Mouse (Mus musculus): Measurements from ENCODE around the gene Scgb2b27. TPM values are rescaled to one million over a fixed set of nuclear protein-coding genes. Genes with fewer than 3 reads are reported as not detected.
A peak's percentile ranks its signal among the peaks of the same experiment; 100 is the strongest.
"Not testable (repeated sequence)": the region's sequence is repeated elsewhere in the genome, so short reads cannot be mapped to it uniquely, and the experiment has no call there.

The Scgb2b27 gene
- polyA plus RNA-seq, 1 experiment from 2014 or later: not detected

DNA sequence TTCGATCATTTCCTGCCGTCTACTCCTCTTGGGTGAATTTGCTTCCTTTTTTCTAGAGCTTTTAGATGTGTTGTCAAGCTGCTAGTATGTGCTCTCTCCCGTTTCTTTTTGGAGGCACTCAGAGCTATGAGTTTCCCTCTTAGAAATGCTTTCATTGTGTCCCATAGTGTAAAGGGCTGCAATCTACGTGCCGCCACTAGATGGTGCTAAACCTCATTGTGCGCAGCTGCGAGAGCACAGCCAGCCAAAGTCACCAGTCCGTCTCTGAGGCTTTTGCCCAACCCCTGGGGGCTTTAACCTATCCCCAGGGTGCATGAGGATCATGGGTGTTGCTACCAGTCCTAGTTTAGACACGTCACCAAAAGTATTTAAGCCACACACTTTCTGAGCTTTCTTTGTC lies 31.5 kb downstream of the Scgb2b27 start:
- not testable (repeated sequence) for H3K4me3 ChIP-seq (ENCODE audit: low read depth, low read length); H3K9me3 ChIP-seq (ENCODE audit: low read length); H3K27ac ChIP-seq (ENCODE audit: low read length); H3K4me2 ChIP-seq (replicated peaks; ENCODE audit: low read depth, low read length); H3K9ac ChIP-seq (replicated peaks; ENCODE audit: low read depth); ATAC-seq; H3K36me3 ChIP-seq (ENCODE audit: insufficient read depth, low read length); H3K4me1 ChIP-seq (ENCODE audit: insufficient read depth, low read depth, low read length); DNase-seq (ENCODE audit: low spot score); H3K27me3 ChIP-seq (replicated peaks; ENCODE audit: insufficient read depth, low read length)
- peak; percentile 59 for TF ChIP-seq CTCF (IDR thresholded peaks at IDR 0.05)
- WGBS: 20% methylated on average over 8 of the region's 9 CpGs

Other genes with a start within 250 kb of the Scgb2b27 start
- not detected in 2 replicates for gene Scgb2b26, start 68.9 kb downstream of the Scgb2b27 start, polyA plus RNA-seq (2015; fragmentation: Nextera tagmentation; extraction: Ambion mirVana)
- gene Scgb1b27, start 7.5 kb upstream of the Scgb2b27 start, polyA plus RNA-seq (2015; fragmentation: Nextera tagmentation; extraction: Ambion mirVana): not detected in 2 replicates
- not detected in 2 replicates for gene Scgb1b30, start 81.5 kb upstream of the Scgb2b27 start, polyA plus RNA-seq (2015; fragmentation: Nextera tagmentation; extraction: Ambion mirVana)
- 7.9 and 8.5 TPM in 2 replicates for gene Wtip, start 119.3 kb upstream of the Scgb2b27 start, polyA plus RNA-seq (2015; fragmentation: Nextera tagmentation; extraction: Ambion mirVana)
- 82.8 and 91.2 TPM in 2 replicates for gene Uba2, start 155.7 kb upstream of the Scgb2b27 start, polyA plus RNA-seq (2015; fragmentation: Nextera tagmentation; extraction: Ambion mirVana)
- 34.0 and 37.9 TPM in 2 replicates for gene Pdcd2l, start 182.7 kb upstream of the Scgb2b27 start, polyA plus RNA-seq (2015; fragmentation: Nextera tagmentation; extraction: Ambion mirVana)
- 122 and 123 TPM in 2 replicates for gene Gpi1, start 216.4 kb upstream of the Scgb2b27 start, polyA plus RNA-seq (2015; fragmentation: Nextera tagmentation; extraction: Ambion mirVana)
- not detected in 2 replicates for gene Gm6096, start 237.1 kb upstream of the Scgb2b27 start, polyA plus RNA-seq (2015; fragmentation: Nextera tagmentation; extraction: Ambion mirVana)